Mouse (Mus musculus) liver, embryonic 14.5 days (tissue): ENCODE measurements around the gene Llph. TPM values are rescaled to one million over a fixed set of nuclear protein-coding genes. Genes with fewer than 3 reads are reported as not detected.

Experiments
- ATAC-seq: fragments of 200-750 bp; cut with Nextera tagmentation; 2 replicates; pipeline ENCODE4 v1.8.0; 2017; ENCODE audit warnings: moderate number of reproducible peaks, mild to moderate bottlenecking, moderate library complexity; ENCODE audit not compliant: insufficient read depth
- DNase-seq, 3 experiments: peaks; one replicate each; pipeline ENCODE4 v3.0.0-alpha.2; 2012 to 2013; ENCODE audit warnings: low read depth in 3 of 3, low spot score in 3 of 3
- H3K27ac ChIP-seq: fragments of 300-500 bp; sonication (generic); 2 replicates; pipeline ENCODE4 v1.5.1; 2014; ENCODE audit warnings: moderate library complexity, mild to moderate bottlenecking, control low read depth, inconsistent platforms
- H3K27me3 ChIP-seq: fragments of 300-500 bp; sonication (generic); 2 replicates; pipeline ENCODE4 v1.6.1; 2014; ENCODE audit warnings: mild to moderate bottlenecking, low read length, moderate library complexity; ENCODE audit not compliant: control insufficient read depth, insufficient read depth
- H3K36me3 ChIP-seq: fragments of 300-500 bp; sonication (generic); replicated peaks from 2 replicates; pipeline ENCODE4 v1.6.1; 2014; ENCODE audit warnings: low read depth; ENCODE audit not compliant: control insufficient read depth, insufficient read depth
- H3K4me1 ChIP-seq, 2 experiments: fragments of 200-500 bp in 1 of 2; fragments of 300-500 bp in 1 of 2; sonication (generic) in 1 of 2; replicated peaks; 2 replicates each; pipeline ENCODE4 v1.6.1; 2012 to 2014; ENCODE audit warnings: antibody characterized with exemption in 1 of 2, inconsistent platforms in 1 of 2, low read length in 1 of 2; ENCODE audit not compliant: control insufficient read depth in 2 of 2, insufficient read depth in 2 of 2
- H3K4me2 ChIP-seq: fragments of 300-500 bp; sonication (generic); 2 replicates; pipeline ENCODE4 v1.6.1; 2014; ENCODE audit warnings: low read depth, mild to moderate bottlenecking, control low read depth, moderate library complexity
- H3K4me3 ChIP-seq, 2 experiments: fragments of 200-500 bp in 1 of 2; fragments of 300-500 bp in 1 of 2; sonication (generic) in 1 of 2; 2 replicates each; pipeline ENCODE4 v1.5.1; 2012 to 2014; ENCODE audit warnings: low read depth in 2 of 2, low read length in 2 of 2, mild to moderate bottlenecking in 2 of 2, control low read depth in 1 of 2, inconsistent platforms in 1 of 2, moderate library complexity in 1 of 2; ENCODE audit not compliant: insufficient read depth in 1 of 2
- H3K9ac ChIP-seq: fragments of 300-500 bp; sonication (generic); replicated peaks from 2 replicates; pipeline ENCODE4 v1.6.1; 2014; ENCODE audit warnings: mild to moderate bottlenecking, control low read depth, moderate library complexity
- H3K9me3 ChIP-seq: fragments of 300-500 bp; sonication (generic); 2 replicates; pipeline ENCODE4 v1.6.1; 2016; ENCODE audit warnings: low read length, mixed read lengths; ENCODE audit not compliant: control insufficient read depth
- CTCF ChIP-seq: IDR thresholded peaks from 2 replicates; pipeline ENCODE4 v1.5.1; 2016; ENCODE audit warnings: antibody characterized with exemption, low read depth, control low read depth
- EP300 ChIP-seq: IDR thresholded peaks from 2 replicates; pipeline ENCODE4 v1.6.1; 2016; ENCODE audit warnings: antibody characterized with exemption, low read depth
- WGBS: fragments of 180-500 bp; shearing (Covaris S2); extraction: QIAGEN DNeasy Blood & Tissue Kit; methylation state at CpG from one replicate; pipeline ENCODE4 v1.1.7; 2014; ENCODE audit not compliant: insufficient replicate concordance; 5-methylcytosine and 5-hydroxymethylcytosine counted together
- polyA plus RNA-seq, 2 experiments: library from polyadenylated mRNA; depleted of rRNA in 1 of 2; stranded (reverse) in 1 of 2; unstranded in 1 of 2; fragments of >200 nt; fragmentation: Nextera tagmentation in 1 of 2; extraction: Ambion mirVana in 1 of 2; gene quantifications; 2 replicates each; pipeline versions ENCODE4 v1.2.1 to v1.2.3; 2012 to 2014

Gene Llph
- polyA plus RNA-seq, 2 experiments, result 32.2 to 33.6 TPM

- Histone ChIP-seq H3K4me3 (no peak overlapping the region), H3K4me2 (no peak overlapping the region), H3K4me1 (no peaks in the 10 kb centered on the region), H3K27ac (no peak overlapping the region), H3K9me3 (no peaks in the 10 kb centered on the region), H3K27me3 (no peaks in the 10 kb centered on the region), H3K36me3 (no peaks in the 10 kb centered on the region), H3K9ac (no peak overlapping the region)
- no peak for ATAC-seq
- WGBS, result 57% methylated on average over 9 of the region's 9 CpGs
- DNase-seq, result no peak
- TF ChIP-seq CTCF (no peak), EP300 (no peak)
Measured at GRCm38 (mm10) chr10:120236855-120237254, 10.0 kb downstream of the Llph start.

DNA sequence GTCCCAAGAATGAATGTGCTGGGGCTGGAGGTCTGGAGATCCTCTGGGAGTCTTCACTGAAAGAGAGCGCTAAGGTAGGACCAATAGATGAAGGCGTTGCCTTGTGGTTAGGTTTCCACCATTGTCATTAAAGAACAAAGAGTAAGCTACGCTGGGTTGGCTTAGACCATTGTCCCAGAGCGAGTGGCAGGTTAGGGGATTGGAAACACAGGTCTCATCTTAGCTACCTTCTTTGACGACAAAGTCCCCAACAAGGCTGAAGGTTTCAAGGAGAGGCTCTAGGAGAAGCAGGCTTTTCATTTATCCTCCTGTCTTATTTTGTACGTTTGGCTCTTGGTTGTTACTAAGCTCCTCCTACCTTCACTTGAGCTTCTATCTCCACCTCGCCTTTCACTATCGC, 11.4 kb downstream of the Llph start:
- ATAC-seq (no peak), DNase-seq (no peak)
- no peak overlapping the region for H3K4me2 ChIP-seq
- H3K4me3 ChIP-seq, result no peak overlapping the region
- H3K36me3 ChIP-seq, result no peaks in the 10 kb centered on the region
- no peak overlapping the region for H3K9ac ChIP-seq
- H3K27ac ChIP-seq, result no peak overlapping the region
- no peaks in the 10 kb centered on the region for H3K4me1 ChIP-seq
- WGBS, result 75% methylated on average over 8 of the region's 8 CpGs
- no peaks in the 10 kb centered on the region for H3K9me3 ChIP-seq
- TF ChIP-seq CTCF (no peak), EP300 (no peak)
- no peaks in the 10 kb centered on the region for H3K27me3 ChIP-seq

- Histone ChIP-seq H3K9ac (no peak overlapping the region), H3K27ac (no peak overlapping the region), H3K36me3 (no peaks in the 10 kb centered on the region), H3K27me3 (no peaks in the 10 kb centered on the region), H3K4me3 (no peak overlapping the region), H3K4me1 (no peaks in the 10 kb centered on the region), H3K4me2 (no peak overlapping the region), H3K9me3 (no peaks in the 10 kb centered on the region)
- no peak for ATAC-seq
- DNase-seq, result no peak
- no peak for TF ChIP-seq EP300
- TF ChIP-seq CTCF, result no peak
- 42% methylated on average over 6 of the region's 6 CpGs for WGBS
Measured at GRCm38 (mm10) chr10:120239476-120239875, 12.6 kb downstream of the Llph start.

DNA sequence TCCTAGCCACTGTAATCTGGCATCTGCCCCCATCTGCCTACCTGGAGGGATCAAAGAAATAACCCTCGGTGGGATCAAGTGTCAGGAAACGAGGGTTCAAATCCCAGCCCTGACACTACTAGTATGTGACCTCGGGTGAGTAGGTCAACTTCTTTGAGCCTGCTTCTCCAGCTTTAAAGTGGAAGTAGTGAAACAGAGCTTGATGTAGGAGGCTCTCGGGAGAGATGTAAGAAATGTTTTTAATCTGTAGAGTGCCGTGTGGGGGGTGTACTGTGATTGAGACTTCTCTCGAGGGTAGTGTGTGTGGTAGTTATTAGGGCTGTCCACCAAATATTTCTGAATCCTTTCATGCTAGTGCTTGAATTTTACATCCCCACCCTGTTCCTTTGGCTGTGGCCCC, 15.6 kb downstream of the Llph start:
- no peak overlapping the region for H3K4me3 ChIP-seq
- H3K36me3 ChIP-seq, result no peaks in the 10 kb centered on the region
- DNase-seq, result no peak
- H3K9ac ChIP-seq, result no peak overlapping the region
- no peaks in the 10 kb centered on the region for H3K4me1 ChIP-seq
- TF ChIP-seq CTCF (no peak), EP300 (no peak)
- no peaks in the 10 kb centered on the region for H3K27me3 ChIP-seq
- 50% methylated on average over 6 of the region's 6 CpGs for WGBS
- no peak overlapping the region for H3K4me2 ChIP-seq
- no peak for ATAC-seq
- H3K9me3 ChIP-seq, result no peaks in the 10 kb centered on the region
- H3K27ac ChIP-seq, result no peak overlapping the region

DNA sequence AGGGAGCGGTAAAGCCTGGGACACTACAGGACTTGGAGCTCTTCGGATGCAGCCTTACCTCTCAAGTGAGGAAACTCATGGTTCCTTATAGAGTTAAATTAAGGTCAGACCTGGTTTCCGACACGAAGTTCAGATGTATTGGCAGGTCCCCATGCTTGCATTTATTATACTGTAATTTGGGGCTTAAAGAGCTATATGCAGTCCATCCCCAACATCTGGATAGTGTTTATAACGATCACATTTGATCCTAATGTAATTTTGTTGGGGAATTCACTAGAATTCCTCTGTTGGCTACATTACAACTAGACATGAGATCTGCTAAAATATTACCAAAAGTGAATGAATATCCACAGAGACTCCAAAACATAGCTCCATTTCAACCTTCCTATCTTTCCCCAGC, 18.8 kb downstream of the Llph start:
- Histone ChIP-seq H3K9me3 (no peaks in the 10 kb centered on the region), H3K4me3 (no peak overlapping the region), H3K4me1 (no peaks in the 10 kb centered on the region), H3K27ac (no peak overlapping the region), H3K27me3 (no peaks in the 10 kb centered on the region), H3K36me3 (no peaks in the 10 kb centered on the region), H3K4me2 (no peak overlapping the region), H3K9ac (no peak overlapping the region)
- DNase-seq (no peak), ATAC-seq (no peak)
- WGBS, result 70% methylated on average over 5 of the region's 5 CpGs
- TF ChIP-seq CTCF (no peak), EP300 (no peak)
